Mouse (Mus musculus) adipose tissue, adult 10 weeks (tissue): ENCODE data around the gene Mavs. TPM values are rescaled to one million over a fixed set of nuclear protein-coding genes. Genes with fewer than 3 reads are reported as not detected.

ENCODE experiments used
- polyA plus RNA-seq: library from polyadenylated mRNA; stranded (reverse); fragments of 350-450 nt; fragmentation: Illumina TruSeq; extraction: RNeasy Lipid Tissue Mini Kit (QIAGEN cat#74804); gene quantifications from one replicate; pipeline ENCODE4 v1.2.3, GENCODE M21; 2014; ENCODE audit warnings: low read depth, low replicate concordance

The Mavs gene
- polyA plus RNA-seq: 26.2 TPM

DNA sequence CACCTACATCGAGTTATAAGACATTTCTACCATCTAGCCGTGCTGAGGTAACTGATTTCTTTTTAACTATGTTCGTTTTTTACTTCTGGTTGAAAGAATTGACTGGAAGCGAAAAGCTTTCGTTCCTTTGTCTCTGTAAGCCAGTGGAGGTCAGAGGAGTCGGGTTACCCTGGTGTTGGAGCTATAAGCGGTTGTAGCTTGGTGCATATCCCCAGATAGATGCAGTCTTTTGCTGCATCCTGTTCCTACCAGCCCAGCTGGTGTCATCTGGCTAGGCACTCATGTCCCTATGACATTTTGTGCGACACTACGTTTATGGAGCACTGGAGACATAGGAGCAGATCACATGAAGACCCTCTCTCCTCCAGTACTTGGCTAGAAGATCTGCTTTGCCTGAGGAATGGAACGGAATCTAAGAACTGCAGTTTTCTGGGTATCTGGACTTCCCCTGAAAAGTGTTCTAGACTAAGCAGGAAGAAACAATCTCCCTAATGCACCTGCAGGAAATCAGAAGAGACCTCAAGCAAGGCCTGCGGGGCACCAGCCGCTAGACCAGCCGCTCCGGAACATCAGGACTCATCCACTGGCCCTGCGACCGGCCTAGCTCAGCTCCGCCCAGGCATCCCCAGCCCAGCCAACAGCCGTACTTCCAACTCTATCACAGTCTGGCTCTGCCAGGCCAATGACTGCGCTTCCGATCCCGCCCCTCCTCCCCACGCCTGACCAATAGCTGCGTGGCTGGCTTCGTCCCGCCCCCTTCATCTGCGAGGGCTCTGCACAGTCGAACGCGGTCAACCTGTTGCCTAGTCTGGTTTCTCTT, at the start of gene Mavs:
Mavs (plus strand) TSS at position 757 of the 820 bp plus-strand sequence.

DNA sequence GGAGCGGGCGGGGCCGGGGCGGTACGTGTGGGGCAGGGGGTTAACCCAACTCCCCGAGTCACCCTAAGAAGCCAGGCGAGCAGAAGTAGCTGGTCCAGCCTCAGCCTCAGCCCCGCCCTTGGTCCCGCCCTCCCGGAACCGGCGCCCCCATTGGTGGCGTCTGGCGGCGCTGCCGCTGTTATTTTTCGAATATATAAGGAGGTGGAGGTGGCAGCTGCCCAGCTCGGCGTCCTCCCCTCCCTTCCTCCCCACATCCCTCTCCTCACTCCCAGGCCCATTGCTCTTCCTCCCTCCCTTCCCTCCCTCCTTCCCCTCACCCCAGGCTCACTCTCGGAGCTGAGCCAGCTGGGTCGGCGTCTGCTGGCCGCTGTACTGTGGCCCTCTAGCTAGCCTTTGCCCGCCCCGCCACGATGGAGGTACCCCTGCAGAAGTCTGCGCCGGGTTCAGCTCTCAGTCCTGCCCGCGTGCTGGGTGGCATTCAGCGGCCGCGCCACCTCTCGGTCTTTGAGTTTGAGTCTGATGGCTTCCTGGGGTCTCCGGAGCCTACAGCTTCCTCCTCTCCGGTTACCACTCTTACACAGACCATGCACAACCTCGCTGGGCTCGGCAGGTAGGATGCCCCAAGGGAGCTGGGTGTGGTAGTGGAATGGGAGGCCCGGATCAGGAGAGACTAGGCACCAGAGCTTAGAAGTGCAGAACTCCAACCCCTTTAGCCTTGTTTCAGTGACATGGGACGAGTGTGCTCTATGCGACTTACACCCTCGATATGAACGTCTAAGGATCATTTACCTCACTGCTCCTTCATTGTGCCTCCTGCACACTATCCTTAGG, 46.9 kb upstream of the Mavs start, which contains the start of the genes Cdc25b and Spef1:
Cdc25b (plus strand) TSS at position 179 of the 831 bp plus-strand sequence.
Spef1 (minus strand) TSS at position 512 of the 831 bp plus-strand sequence.

DNA sequence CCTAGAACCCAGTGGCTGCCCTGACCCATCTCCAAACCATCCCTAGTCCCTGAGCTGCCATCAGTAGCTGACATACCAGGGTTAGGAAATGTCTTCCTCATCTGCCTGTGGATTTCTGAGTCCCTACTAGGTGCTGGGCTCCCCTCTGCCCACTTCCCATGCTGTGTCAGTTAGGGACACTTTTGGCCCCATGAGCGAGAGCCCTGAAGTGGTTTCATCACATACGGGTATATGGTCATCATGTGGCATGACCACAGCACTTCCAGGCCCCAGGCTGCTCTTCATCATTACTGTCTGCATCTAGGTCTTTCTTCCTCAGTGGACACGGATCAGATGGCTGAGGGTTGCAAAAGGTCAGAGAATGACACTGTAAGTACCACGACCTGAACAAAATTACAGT, 27.1 kb upstream of the Mavs start, which contains the start of gene Ap5s1:
Ap5s1 (plus strand) TSS at position 301 of the 400 bp plus-strand sequence.

DNA sequence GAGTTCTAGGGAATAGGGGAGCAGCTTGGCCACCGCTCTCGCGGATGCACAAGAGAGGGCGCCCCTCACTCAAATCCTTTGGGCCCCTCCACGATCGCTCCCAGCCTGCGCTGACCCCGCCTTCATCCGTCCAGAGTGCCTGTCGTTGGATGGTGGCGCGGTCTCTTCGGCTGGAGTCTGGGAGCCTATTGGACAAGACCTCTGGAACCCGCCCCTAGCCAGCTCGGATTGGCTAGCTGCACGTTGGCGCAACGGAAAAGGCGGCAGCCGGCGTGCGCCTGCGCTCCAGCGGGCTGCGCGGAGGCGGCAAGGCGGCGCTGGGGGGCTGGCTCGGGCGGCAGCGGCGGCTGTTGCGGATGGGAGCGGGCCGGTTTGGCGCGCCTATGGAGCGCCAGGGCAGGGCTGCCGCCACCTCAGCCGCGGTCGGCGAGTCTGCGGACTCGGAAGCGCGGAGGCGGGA, 28.4 kb downstream of the Mavs start, which contains the start of gene Pank2:
Pank2 (plus strand) TSS at position 283 of the 460 bp plus-strand sequence.

Other genes with a start within 250 kb of the Mavs start
- 9.2 TPM for gene Gfra4, start 191.0 kb upstream of the Mavs start, polyA plus RNA-seq
- 17.7 TPM for gene Adam33, start 170.2 kb upstream of the Mavs start, polyA plus RNA-seq
- 5.8 TPM for gene Siglec1, start 147.3 kb upstream of the Mavs start, polyA plus RNA-seq
- gene Hspa12b, start 106.8 kb upstream of the Mavs start, polyA plus RNA-seq: 19.5 TPM
- not detected for gene Gm11037, start 100.6 kb upstream of the Mavs start, polyA plus RNA-seq
- 42.9 TPM for gene 1700037H04Rik, start 74.0 kb upstream of the Mavs start, polyA plus RNA-seq
- 62.4 TPM for gene Cenpb, start 54.0 kb upstream of the Mavs start, polyA plus RNA-seq
- gene Cdc25b, start 47.1 kb upstream of the Mavs start, polyA plus RNA-seq: 5.4 TPM
- gene Spef1, start 46.8 kb upstream of the Mavs start, polyA plus RNA-seq: 5.1 TPM
- 21.9 TPM for gene Ap5s1, start 27.0 kb upstream of the Mavs start, polyA plus RNA-seq
- gene Pank2, start 28.4 kb downstream of the Mavs start, polyA plus RNA-seq: 28.5 TPM
- 9.0 TPM for gene Rnf24, start 118.8 kb downstream of the Mavs start, polyA plus RNA-seq